Mouse (Mus musculus) kidney, embryonic 14.5 days (tissue): ENCODE data around the gene Cacna2d4. TPM values are rescaled to one million over a fixed set of nuclear protein-coding genes. Genes with fewer than 3 reads are reported as not detected.

Experiments
- ATAC-seq: fragments of 200-750 bp; cut with Nextera tagmentation; 2 replicates; pipeline ENCODE4 v1.8.0; 2017; ENCODE audit warnings: moderate number of reproducible peaks, mild to moderate bottlenecking, moderate TSS enrichment, moderate library complexity; ENCODE audit not compliant: low FRiP score, low TSS enrichment
- H3K27ac ChIP-seq: fragments of 300-500 bp; sonication (generic); 2 replicates; pipeline ENCODE4 v1.5.1; 2014; ENCODE audit warnings: low read depth, mild to moderate bottlenecking, low read length, moderate library complexity, mixed read lengths
- H3K27me3 ChIP-seq: fragments of 300-500 bp; sonication (generic); 2 replicates; pipeline ENCODE4 v1.6.1; 2014; ENCODE audit warnings: mild to moderate bottlenecking, low read length; ENCODE audit not compliant: control insufficient read depth, insufficient read depth
- H3K36me3 ChIP-seq: fragments of 300-500 bp; sonication (generic); 2 replicates; pipeline ENCODE4 v1.6.1; 2014; ENCODE audit warnings: low read length, mixed read lengths; ENCODE audit not compliant: control insufficient read depth, insufficient read depth
- H3K4me1 ChIP-seq: fragments of 300-500 bp; sonication (generic); 2 replicates; pipeline ENCODE4 v1.6.1; 2014; ENCODE audit warnings: low read length, mixed read lengths; ENCODE audit not compliant: control insufficient read depth, insufficient read depth
- H3K4me2 ChIP-seq: fragments of 300-500 bp; sonication (generic); replicated peaks from 2 replicates; pipeline ENCODE4 v1.6.1; 2014; ENCODE audit warnings: low read depth, mild to moderate bottlenecking, low read length
- H3K4me3 ChIP-seq: fragments of 300-500 bp; sonication (generic); 2 replicates; pipeline ENCODE4 v1.5.1; 2014; ENCODE audit warnings: mild to moderate bottlenecking, low read length
- H3K9ac ChIP-seq: fragments of 300-500 bp; sonication (generic); 2 replicates; pipeline ENCODE4 v1.6.1; 2014; ENCODE audit warnings: low read depth, mild to moderate bottlenecking, low read length, moderate library complexity
- H3K9me3 ChIP-seq: fragments of 300-500 bp; sonication (generic); 2 replicates; pipeline ENCODE4 v1.6.1; 2016; ENCODE audit warnings: low read length; ENCODE audit not compliant: control insufficient read depth
- WGBS: fragments of 180-500 bp; shearing (Covaris S2); extraction: QIAGEN DNeasy Blood & Tissue Kit; methylation state at CpG from one replicate; pipeline ENCODE4 v1.1.7; 2014; 5-methylcytosine and 5-hydroxymethylcytosine counted together
- polyA plus RNA-seq: library from polyadenylated mRNA; unstranded; fragments of >200 nt; fragmentation: Nextera tagmentation; extraction: Ambion mirVana; gene quantifications from 2 replicates; pipeline ENCODE4 v1.2.1, GENCODE M21; 2014

Gene Cacna2d4
- polyA plus RNA-seq, 1 experiment from 2014 or later: not detected

DNA sequence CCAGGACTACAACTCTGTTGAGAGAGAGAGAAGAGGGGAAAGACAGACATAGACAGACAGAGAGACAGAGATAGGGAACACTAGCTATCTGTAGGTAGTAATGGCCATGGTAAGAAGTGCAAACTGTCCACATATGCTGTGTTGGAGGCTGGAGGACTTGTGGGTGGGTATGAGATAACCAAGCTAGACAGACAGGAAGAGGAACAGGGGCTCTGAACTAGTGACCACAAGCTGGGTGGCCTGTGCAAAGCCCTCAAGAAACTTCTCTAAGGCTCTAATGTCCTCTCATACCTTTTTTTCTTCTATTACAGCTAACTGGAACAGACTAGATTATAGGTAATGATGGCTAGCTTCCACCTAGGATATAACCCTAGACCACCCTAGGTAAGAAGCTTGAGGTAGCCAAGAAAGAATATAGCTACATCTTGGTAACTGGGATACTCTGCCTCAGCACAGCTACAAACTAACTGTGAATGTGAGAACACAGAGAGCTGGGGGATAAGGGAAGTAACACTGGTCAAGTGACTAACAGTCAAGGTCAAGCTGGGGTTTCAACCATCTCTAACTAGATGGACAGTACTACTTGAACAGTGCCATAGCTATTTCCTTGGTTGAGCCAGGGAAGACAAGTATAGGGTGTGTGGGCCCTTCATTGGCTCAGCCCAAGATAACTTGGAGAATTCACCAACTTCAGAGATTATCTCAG lies 136.8 kb downstream of the Cacna2d4 start:
- Histone ChIP-seq H3K9ac (no peak overlapping the region), H3K9me3 (no peaks in the 10 kb centered on the region), H3K4me3 (no peak overlapping the region), H3K27me3 (no peaks in the 10 kb centered on the region), H3K4me1 (no peaks in the 10 kb centered on the region), H3K4me2 (no peak overlapping the region), H3K36me3 (peaks cover 14% of the 10 kb centered on the region; the same call in 1 of the 2 replicates), H3K27ac (no peak overlapping the region)
- no peak for ATAC-seq

DNA sequence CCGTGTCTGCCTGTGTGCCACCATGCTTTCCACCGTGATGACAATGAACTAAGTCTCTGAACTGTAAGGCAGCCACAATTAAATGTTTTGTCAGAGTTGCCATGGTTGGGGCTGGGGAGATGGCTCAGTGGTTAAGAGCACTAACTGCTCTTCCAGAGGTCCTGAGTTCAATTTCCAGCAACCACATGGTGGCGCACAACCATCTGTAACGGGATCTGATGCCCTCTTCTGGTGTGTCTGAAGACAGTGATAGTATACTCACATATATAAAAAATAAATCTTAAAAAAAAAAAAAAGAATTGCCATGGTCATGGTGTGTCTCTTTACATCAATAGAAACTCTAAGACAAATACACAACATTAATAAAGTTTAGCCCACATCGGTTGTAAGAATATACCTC lies 138.7 kb downstream of the Cacna2d4 start:
- Histone ChIP-seq H3K4me3 (no peak overlapping the region), H3K9me3 (no peaks in the 10 kb centered on the region), H3K4me1 (no peaks in the 10 kb centered on the region), H3K9ac (no peak overlapping the region), H3K36me3 (no peaks in the 10 kb centered on the region), H3K27me3 (no peaks in the 10 kb centered on the region), H3K27ac (no peak overlapping the region), H3K4me2 (no peak overlapping the region)
- WGBS: 82% methylated on average over 5 of the region's 5 CpGs
- ATAC-seq: no peak

DNA sequence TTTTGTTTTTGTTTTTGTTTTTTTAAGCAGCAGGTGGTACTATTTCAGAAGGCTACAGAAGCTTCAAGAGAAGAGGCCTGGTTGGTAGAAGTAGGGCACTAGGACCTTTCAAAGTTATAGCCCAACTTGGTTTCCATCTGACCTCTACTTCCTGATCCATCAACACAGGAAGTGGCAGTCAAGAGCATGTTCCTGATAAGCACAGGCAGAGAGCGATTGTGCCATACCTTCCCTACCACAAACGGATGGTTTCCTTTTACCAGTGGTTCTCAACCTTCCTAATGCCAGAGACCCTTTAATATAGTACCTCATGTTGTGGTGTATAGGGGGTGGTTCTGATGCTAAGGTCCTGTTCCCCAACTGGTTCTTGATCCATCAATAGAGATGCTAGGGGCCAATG lies 141.3 kb downstream of the Cacna2d4 start:
- Histone ChIP-seq H3K36me3 (no peaks in the 10 kb centered on the region), H3K27ac (no peak overlapping the region), H3K4me2 (no peak overlapping the region), H3K27me3 (no peaks in the 10 kb centered on the region), H3K4me3 (no peak overlapping the region), H3K9ac (no peak overlapping the region), H3K9me3 (no peaks in the 10 kb centered on the region), H3K4me1 (no peaks in the 10 kb centered on the region)
- ATAC-seq: no peak
- WGBS: 53% methylated on average over 2 of the region's 2 CpGs

DNA sequence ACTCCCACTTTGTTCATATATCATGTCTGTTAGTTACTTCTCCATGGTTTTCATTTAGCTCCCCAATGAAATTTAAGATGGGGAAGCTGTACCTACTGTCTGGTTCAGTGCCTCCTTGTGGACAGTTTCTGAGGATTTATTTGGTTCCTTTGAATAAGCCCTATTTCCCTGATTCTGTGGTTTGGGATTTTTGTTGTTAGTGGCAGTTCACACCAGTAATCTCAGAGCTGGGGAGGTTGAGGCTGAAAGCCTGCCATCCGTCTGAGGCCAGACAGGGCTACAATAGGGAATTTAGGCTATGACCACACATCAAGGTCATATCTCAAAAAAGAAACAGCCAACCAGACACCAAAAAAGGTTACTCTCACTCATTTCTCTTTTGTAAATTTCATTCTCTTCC lies 142.3 kb downstream of the Cacna2d4 start:
- Histone ChIP-seq H3K4me3 (no peak overlapping the region), H3K9ac (no peak overlapping the region), H3K27ac (no peak overlapping the region), H3K9me3 (no peaks in the 10 kb centered on the region), H3K27me3 (no peaks in the 10 kb centered on the region), H3K4me1 (no peaks in the 10 kb centered on the region), H3K4me2 (no peak overlapping the region), H3K36me3 (no peaks in the 10 kb centered on the region)
- no peak for ATAC-seq
- WGBS: 63% methylated on average over 1 of the region's 1 CpGs

DNA sequence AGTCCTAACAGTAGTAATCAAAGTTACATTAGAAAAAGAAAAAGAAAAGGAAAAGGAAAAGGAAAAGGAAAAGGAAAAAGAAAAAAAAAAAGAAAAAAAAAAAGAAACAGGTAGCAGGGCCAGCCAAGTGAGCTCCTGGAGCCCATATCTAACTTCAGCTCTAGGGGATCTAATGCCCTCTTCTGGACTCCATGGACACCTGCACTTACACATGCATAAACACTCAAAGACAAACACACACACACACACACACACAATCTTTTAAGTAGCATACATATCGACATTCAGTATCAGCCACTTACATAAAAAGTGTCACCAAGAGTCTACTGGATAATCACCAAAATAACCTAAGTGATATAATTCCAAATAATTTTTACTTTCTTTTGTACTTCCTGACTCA lies 149.3 kb downstream of the Cacna2d4 start:
- whole genome bisulfite sequencing: 100% methylated on average over 1 of the region's 1 CpGs
- H3K36me3 ChIP-seq: no peaks in the 10 kb centered on the region
- peaks cover 6% of the 10 kb centered on the region; the same call in 1 of the 2 replicates for H3K4me1 ChIP-seq
- H3K27ac ChIP-seq: no peak overlapping the region
- no peaks in the 10 kb centered on the region for H3K27me3 ChIP-seq
- ATAC-seq: no peak
- no peak overlapping the region for H3K9ac ChIP-seq
- H3K4me3 ChIP-seq: no peak overlapping the region
- no peaks in the 10 kb centered on the region for H3K9me3 ChIP-seq
- no peak overlapping the region for H3K4me2 ChIP-seq

DNA sequence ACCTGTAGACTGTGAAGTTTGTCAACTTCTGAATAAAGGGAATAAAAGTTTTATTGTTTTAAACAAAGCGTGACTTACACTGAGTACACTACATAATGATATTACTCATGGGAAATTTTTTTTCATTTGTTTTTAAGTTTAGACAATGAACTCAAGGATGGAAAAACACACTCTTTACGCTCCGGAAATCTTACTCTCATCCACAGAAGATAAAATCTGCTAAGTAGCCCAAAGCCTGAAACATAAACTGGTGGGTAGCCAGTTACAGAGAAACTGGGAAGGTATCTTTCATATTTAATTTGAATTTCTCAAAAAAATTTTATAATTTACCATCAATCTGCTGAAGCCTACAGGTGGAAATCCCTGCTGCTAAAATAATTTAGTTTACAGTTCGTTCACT lies 150.1 kb downstream of the Cacna2d4 start:
- WGBS: 70% methylated on average over 4 of the region's 4 CpGs
- Histone ChIP-seq H3K4me2 (no peak overlapping the region), H3K27ac (no peak overlapping the region), H3K27me3 (no peaks in the 10 kb centered on the region), H3K4me3 (no peak overlapping the region), H3K4me1 (peaks cover 6% of the 10 kb centered on the region; the same call in 1 of the 2 replicates), H3K9ac (no peak overlapping the region), H3K9me3 (no peaks in the 10 kb centered on the region), H3K36me3 (no peaks in the 10 kb centered on the region)
- no peak for ATAC-seq

DNA sequence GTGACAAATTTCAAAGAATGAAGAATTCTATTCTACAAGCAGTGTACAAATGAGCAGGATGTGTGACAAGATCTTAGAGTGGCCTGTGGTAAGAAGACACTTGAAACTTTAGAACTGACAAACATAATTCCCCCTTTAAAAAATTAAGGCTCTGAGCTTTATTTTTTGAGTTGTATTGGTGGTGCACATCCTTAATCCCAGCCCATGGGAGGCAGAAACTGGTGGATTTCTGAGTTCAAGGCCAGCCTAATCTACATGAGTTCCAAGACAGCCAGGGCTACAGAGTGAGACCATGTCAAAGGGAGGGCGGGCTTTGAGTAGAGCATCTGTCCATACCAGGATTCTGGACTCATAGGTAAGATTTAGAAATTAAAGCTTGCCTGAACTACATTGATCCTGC lies 150.5 kb downstream of the Cacna2d4 start:
- H3K4me1 ChIP-seq: peaks cover 6% of the 10 kb centered on the region; the same call in 1 of the 2 replicates
- H3K36me3 ChIP-seq: no peaks in the 10 kb centered on the region
- no peaks in the 10 kb centered on the region for H3K27me3 ChIP-seq
- H3K9me3 ChIP-seq: no peaks in the 10 kb centered on the region
- 90% methylated on average over 1 of the region's 1 CpGs for WGBS
- no peak overlapping the region for H3K9ac ChIP-seq
- peak overlapping the region; percentile 70; the same call in 1 of the 2 replicates for H3K4me2 ChIP-seq
- no peak for ATAC-seq
- H3K4me3 ChIP-seq: peak overlapping the region; percentile 79; the same call in 1 of the 2 replicates
- no peak overlapping the region for H3K27ac ChIP-seq

DNA sequence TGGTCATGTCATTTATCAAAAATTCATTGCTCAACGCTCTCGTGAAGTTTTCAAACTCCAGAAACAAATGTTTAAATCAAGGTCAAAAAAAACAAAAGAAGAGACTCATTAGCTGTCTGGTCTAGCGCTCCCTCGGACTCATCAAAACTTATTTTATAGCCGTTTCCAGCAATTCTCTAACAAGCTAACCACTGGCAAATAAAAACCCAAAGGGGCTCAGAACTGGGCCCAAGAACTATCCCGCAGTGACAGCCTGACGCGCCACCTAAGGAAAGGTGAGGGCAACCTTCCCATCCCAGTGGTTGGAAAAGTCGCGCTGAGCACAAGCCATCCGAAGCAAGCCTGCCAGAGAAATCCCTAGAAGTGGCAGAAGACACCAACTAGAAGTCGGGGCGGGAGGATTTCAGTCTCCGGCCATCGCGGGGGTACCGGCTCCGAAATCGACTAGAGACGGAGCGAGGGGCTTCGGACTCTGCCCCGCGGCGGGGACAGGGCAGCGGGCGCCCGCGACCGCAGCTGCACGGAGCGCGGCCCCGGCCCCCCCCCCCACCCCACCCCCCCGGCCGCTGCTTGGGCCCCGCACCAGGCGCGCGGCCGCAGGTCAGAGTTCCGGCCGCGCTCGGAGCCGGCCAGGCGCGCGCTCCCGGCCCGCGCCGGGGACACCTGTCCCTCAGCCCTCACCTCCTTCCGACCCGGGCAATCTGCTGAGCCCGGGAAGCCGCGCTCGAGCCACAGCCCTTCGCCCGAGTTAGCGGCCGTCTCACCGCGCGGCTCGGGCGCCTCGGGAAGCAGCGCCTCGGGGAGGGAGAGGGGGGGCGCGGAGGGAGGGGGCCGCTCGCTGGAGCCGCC lies 151.7 kb downstream of the Cacna2d4 start:
- H3K4me1 ChIP-seq: peaks cover 6% of the 10 kb centered on the region; the same call in 1 of the 2 replicates
- under 1% methylated on average over 66 of the region's 76 CpGs for WGBS
- peak overlapping the region; percentile 79 for H3K4me3 ChIP-seq
- H3K9ac ChIP-seq: peak overlapping the region; percentile 95
- no peaks in the 10 kb centered on the region for H3K36me3 ChIP-seq
- no peaks in the 10 kb centered on the region for H3K27me3 ChIP-seq
- H3K4me2 ChIP-seq: peak overlapping the region; percentile 70
- no peaks in the 10 kb centered on the region for H3K9me3 ChIP-seq
- ATAC-seq: peak; percentile 91
- peak overlapping the region; percentile 82 for H3K27ac ChIP-seq

DNA sequence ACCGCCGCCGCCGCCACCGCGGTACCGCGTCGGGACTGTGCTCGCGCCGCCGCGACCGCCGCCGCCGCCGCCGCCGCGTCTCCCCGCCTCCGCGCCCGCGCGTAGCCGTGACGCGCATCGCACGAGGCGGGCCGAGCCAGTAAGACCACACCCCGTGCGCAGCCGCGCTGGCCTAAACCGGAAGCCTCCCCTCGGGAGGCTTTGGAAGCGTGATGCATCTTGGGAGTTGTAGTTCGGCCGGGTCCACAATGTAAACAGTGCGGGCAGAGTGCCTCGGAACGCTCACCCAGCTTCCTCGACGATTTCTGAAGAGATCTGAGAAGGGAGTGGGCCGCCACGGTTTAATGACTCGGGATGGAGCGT lies 152.3 kb downstream of the Cacna2d4 start:
- H3K9me3 ChIP-seq: no peaks in the 10 kb centered on the region
- H3K4me2 ChIP-seq: peak overlapping the region; percentile 70
- H3K9ac ChIP-seq: peak overlapping the region; percentile 95
- peak; percentile 99 for ATAC-seq
- H3K27me3 ChIP-seq: no peaks in the 10 kb centered on the region
- peaks cover 6% of the 10 kb centered on the region; the same call in 1 of the 2 replicates for H3K4me1 ChIP-seq
- H3K36me3 ChIP-seq: no peaks in the 10 kb centered on the region
- H3K4me3 ChIP-seq: peak overlapping the region; percentile 79
- peak overlapping the region; percentile 82 for H3K27ac ChIP-seq
- WGBS: 0% methylated on average over 45 of the region's 53 CpGs
